Mouse (Mus musculus) midbrain, embryonic 10.5 days (tissue): ENCODE data around the gene Prdm1. TPM values are rescaled to one million over a fixed set of nuclear protein-coding genes. Genes with fewer than 3 reads are reported as not detected.

Source experiments
- DNase-seq: peaks from one replicate; pipeline ENCODE4 v3.0.0-alpha.2; 2017; ENCODE audit warnings: low spot score
- H3K27ac ChIP-seq: fragments of 300-500 bp; sonication (generic); replicated peaks from 2 replicates; pipeline ENCODE4 v1.5.1; 2016; ENCODE audit warnings: mild to moderate bottlenecking
- H3K27me3 ChIP-seq: fragments of 300-500 bp; sonication (generic); 2 replicates; pipeline ENCODE4 v1.6.1; 2016; ENCODE audit warnings: low read depth, mild to moderate bottlenecking; ENCODE audit not compliant: poor library complexity, severe bottlenecking
- H3K36me3 ChIP-seq: fragments of 300-500 bp; sonication (generic); 2 replicates; pipeline ENCODE4 v1.6.1; 2016; ENCODE audit warnings: mild to moderate bottlenecking, moderate library complexity
- H3K4me1 ChIP-seq: fragments of 300-500 bp; sonication (generic); 2 replicates; pipeline ENCODE4 v1.6.1; 2016
- H3K4me3 ChIP-seq: fragments of 300-500 bp; sonication (generic); 2 replicates; pipeline ENCODE4 v1.5.1; 2016; ENCODE audit warnings: mild to moderate bottlenecking, moderate library complexity
- H3K9me3 ChIP-seq: fragments of 300-500 bp; sonication (generic); replicated peaks from 2 replicates; pipeline ENCODE4 v1.6.1; 2016; ENCODE audit warnings: mild to moderate bottlenecking
- WGBS: fragments of 180-500 bp; shearing (Covaris S2); methylation state at CpG from one replicate; pipeline ENCODE4 v1.1.7; 2016; 5-methylcytosine and 5-hydroxymethylcytosine counted together
- polyA plus RNA-seq: library from polyadenylated mRNA; unstranded; fragments of >200 nt; fragmentation: Nextera tagmentation; extraction: Ambion mirVana; gene quantifications from 2 replicates; pipeline ENCODE4 v1.2.1, GENCODE M21; 2016

Gene Prdm1
- polyA plus RNA-seq, 1 experiment from 2014 or later: 1.7 TPM

GRCm38 (mm10) chr10:44460095-44460810 is 68.0 kb downstream of the Prdm1 start:
- H3K4me3 ChIP-seq: no peak overlapping the region
- peaks cover 43% of the 10 kb centered on the region for H3K4me1 ChIP-seq
- no peaks in the 10 kb centered on the region for H3K9me3 ChIP-seq
- peak; percentile 51 for DNase-seq
- WGBS: 19% methylated on average over 6 of the region's 6 CpGs
- no peak overlapping the region for H3K27ac ChIP-seq
- H3K27me3 ChIP-seq: peaks cover 82% of the 10 kb centered on the region
- no peaks in the 10 kb centered on the region for H3K36me3 ChIP-seq

- Histone ChIP-seq H3K36me3 (no peaks in the 10 kb centered on the region), H3K27me3 (peaks cover 82% of the 10 kb centered on the region), H3K4me1 (peaks cover 35% of the 10 kb centered on the region), H3K9me3 (no peaks in the 10 kb centered on the region), H3K4me3 (peak overlapping the region; percentile 73), H3K27ac (no peak overlapping the region)
- no peak for DNase-seq
- WGBS: 8% methylated on average over 11 of the region's 11 CpGs
These were observed 68.8 kb downstream of the Prdm1 start for GRCm38 (mm10) chr10:44459321-44460000.

- 1% methylated on average over 54 of the region's 54 CpGs for WGBS
- peak; percentile 76 for DNase-seq
- H3K4me3 ChIP-seq: peak overlapping the region; percentile 73
- peaks cover 78% of the 10 kb centered on the region for H3K27me3 ChIP-seq
- peaks cover 32% of the 10 kb centered on the region for H3K4me1 ChIP-seq
- H3K36me3 ChIP-seq: no peaks in the 10 kb centered on the region
- H3K27ac ChIP-seq: no peak overlapping the region
- no peaks in the 10 kb centered on the region for H3K9me3 ChIP-seq
These were observed 69.6 kb downstream of the Prdm1 start for GRCm38 (mm10) chr10:44458534-44459315.

- Histone ChIP-seq H3K27me3 (peaks cover 75% of the 10 kb centered on the region), H3K27ac (no peak overlapping the region), H3K9me3 (no peaks in the 10 kb centered on the region), H3K4me3 (peak overlapping the region; percentile 73), H3K4me1 (peaks cover 32% of the 10 kb centered on the region), H3K36me3 (no peaks in the 10 kb centered on the region)
- DNase-seq: no peak
- under 1% methylated on average over 25 of the region's 25 CpGs for WGBS
These were observed 70.3 kb downstream of the Prdm1 start for GRCm38 (mm10) chr10:44457791-44458533.

- WGBS: 1% methylated on average over 31 of the region's 31 CpGs
- Histone ChIP-seq H3K9me3 (no peaks in the 10 kb centered on the region), H3K27me3 (peaks cover 72% of the 10 kb centered on the region)
These were observed 71.3 kb downstream of the Prdm1 start for GRCm38 (mm10) chr10:44456757-44457595.

GRCm38 (mm10) chr10:44454753-44455152 is 73.5 kb downstream of the Prdm1 start:
- Histone ChIP-seq H3K4me1 (peaks cover 32% of the 10 kb centered on the region), H3K36me3 (no peaks in the 10 kb centered on the region), H3K9me3 (no peaks in the 10 kb centered on the region), H3K27me3 (peaks cover 65% of the 10 kb centered on the region), H3K27ac (no peak overlapping the region), H3K4me3 (no peak overlapping the region)
- WGBS: 80% methylated on average over 4 of the region's 4 CpGs
- no peak for DNase-seq

More at GRCm38 (mm10) chr10:44456757-44457595, 71.3 kb downstream of the Prdm1 start:
- H3K4me1 ChIP-seq: peaks cover 32% of the 10 kb centered on the region
- H3K36me3 ChIP-seq: no peaks in the 10 kb centered on the region
- H3K4me3 ChIP-seq: peak overlapping the region; percentile 73
- DNase-seq: peak; percentile 63
- H3K27ac ChIP-seq: no peak overlapping the region

- Histone ChIP-seq H3K27ac (no peak overlapping the region), H3K36me3 (no peaks in the 10 kb centered on the region), H3K27me3 (peaks cover 59% of the 10 kb centered on the region), H3K9me3 (no peaks in the 10 kb centered on the region), H3K4me3 (no peak overlapping the region), H3K4me1 (peaks cover 27% of the 10 kb centered on the region)
- WGBS: 73% methylated on average over 2 of the region's 2 CpGs
- DNase-seq: no peak
These were observed 74.2 kb downstream of the Prdm1 start for GRCm38 (mm10) chr10:44454111-44454510.

GRCm38 (mm10) chr10:44450835-44451234 is 77.5 kb downstream of the Prdm1 start:
- Histone ChIP-seq H3K27me3 (peaks cover 26% of the 10 kb centered on the region), H3K9me3 (no peaks in the 10 kb centered on the region), H3K27ac (no peak overlapping the region), H3K36me3 (no peaks in the 10 kb centered on the region), H3K4me1 (no peaks in the 10 kb centered on the region), H3K4me3 (no peak overlapping the region)
- DNase-seq: no peak
- 96% methylated on average over 2 of the region's 2 CpGs for WGBS

- Histone ChIP-seq H3K4me1 (peaks cover 4% of the 10 kb centered on the region), H3K36me3 (no peaks in the 10 kb centered on the region), H3K4me3 (no peak overlapping the region), H3K27ac (no peak overlapping the region), H3K9me3 (no peaks in the 10 kb centered on the region), H3K27me3 (peaks cover 19% of the 10 kb centered on the region)
- 84% methylated on average over 13 of the region's 13 CpGs for WGBS
- DNase-seq: no peak
These were observed 78.2 kb downstream of the Prdm1 start for GRCm38 (mm10) chr10:44450108-44450507.

- no peak overlapping the region for H3K4me3 ChIP-seq
- DNase-seq: no peak
- H3K4me1 ChIP-seq: peaks cover 8% of the 10 kb centered on the region
- no peak overlapping the region for H3K27ac ChIP-seq
- peaks cover 14% of the 10 kb centered on the region for H3K27me3 ChIP-seq
- H3K9me3 ChIP-seq: no peaks in the 10 kb centered on the region
- H3K36me3 ChIP-seq: no peaks in the 10 kb centered on the region
- 67% methylated on average over 5 of the region's 5 CpGs for WGBS
These were observed 78.6 kb downstream of the Prdm1 start for GRCm38 (mm10) chr10:44449666-44450065.

GRCm38 (mm10) chr10:44448165-44448564 is 80.1 kb downstream of the Prdm1 start:
- no peaks in the 10 kb centered on the region for H3K9me3 ChIP-seq
- peaks cover 9% of the 10 kb centered on the region for H3K4me1 ChIP-seq
- peaks cover 5% of the 10 kb centered on the region; the same call in 1 of the 2 replicates for H3K27me3 ChIP-seq
- 63% methylated on average over 12 of the region's 12 CpGs for WGBS
- no peak overlapping the region for H3K4me3 ChIP-seq
- H3K27ac ChIP-seq: no peak overlapping the region
- DNase-seq: no peak
- H3K36me3 ChIP-seq: no peaks in the 10 kb centered on the region
